Mouse (Mus musculus) duodenum, adult 2 months (tissue): ENCODE results near the gene Eps8. TPM values are rescaled to one million over a fixed set of nuclear protein-coding genes. Genes with fewer than 3 reads are reported as not detected.

Experiments used
- polyA plus RNA-seq: library from polyadenylated mRNA; depleted of rRNA; stranded (reverse); fragments of >200 nt; gene quantifications from 2 replicates; pipeline ENCODE4 v1.2.3, GENCODE M21; 2012; ENCODE audit warnings: low replicate concordance; rRNA removed

The Eps8 gene
- 21.9 and 24.8 TPM in 2 replicates for polyA plus RNA-seq

DNA sequence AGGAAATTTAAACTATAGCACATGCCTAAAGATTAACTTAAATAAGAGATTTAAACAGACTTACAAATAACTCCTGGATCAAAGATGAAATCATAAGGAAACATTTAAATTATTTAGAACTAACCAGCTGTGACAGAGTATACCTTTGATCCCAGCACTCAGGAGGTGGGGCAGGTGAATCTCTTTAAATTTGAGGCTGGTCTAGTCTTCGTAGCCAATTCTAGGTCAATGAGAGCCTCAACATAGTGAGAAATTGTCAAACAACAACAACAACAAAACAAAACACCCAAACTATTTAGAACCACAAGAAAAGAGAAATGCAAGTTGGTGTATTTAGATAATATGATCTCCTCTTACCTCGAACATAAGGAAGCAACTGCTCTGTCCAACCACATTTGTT, at the start of gene Eps8:
Eps8 (minus strand) TSS at position 101 of the 400 bp plus-strand sequence.

Other genes starting within 250 kb of the Eps8 start
- 30.4 and 59.4 TPM in 2 replicates for gene Strap, start 80.2 kb upstream of the Eps8 start, polyA plus RNA-seq
- 17.1 and 17.5 TPM in 2 replicates for gene Dera, start 99.7 kb upstream of the Eps8 start, polyA plus RNA-seq